Mouse (Mus musculus) heart, postnatal 0 days (tissue): Measurements from ENCODE around the gene Kit.

Experiments
- CTCF ChIP-seq: IDR thresholded peaks from 2 replicates; pipeline ENCODE4 v1.5.1; 2016; ENCODE audit warnings: antibody characterized with exemption, control low read depth, low read depth
- EP300 ChIP-seq: IDR thresholded peaks from 2 replicates; pipeline ENCODE4 v1.6.1; 2016; ENCODE audit warnings: antibody characterized with exemption, low read depth

DNA sequence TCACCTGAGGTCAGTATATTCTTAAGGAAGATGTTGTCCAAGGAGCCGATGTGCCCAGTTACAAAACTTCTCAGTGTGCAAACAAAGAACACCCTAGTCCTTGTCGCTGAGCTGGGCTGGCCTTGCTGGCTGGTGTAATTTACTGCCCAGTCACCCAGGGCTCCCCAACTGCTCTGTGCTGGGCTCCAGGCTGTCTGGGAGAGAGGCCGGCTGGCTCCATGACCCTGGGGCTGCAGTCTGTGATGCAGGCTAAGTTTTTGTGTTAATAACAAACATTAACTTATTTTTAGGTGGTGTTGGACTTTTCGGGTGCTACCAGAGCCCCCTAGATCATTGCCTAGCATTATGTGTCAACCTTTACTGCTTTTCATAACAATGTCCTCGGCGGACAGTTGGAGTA is 15.4 kb upstream of the Kit start:
- TF ChIP-seq CTCF (no peak), EP300 (no peak)
